Mouse (Mus musculus): ENCODE measurements around the gene Tdg.

Tdg gene

GRCm38 (mm10) chr10:82663289-82663688 is 33.7 kb downstream of the Tdg start:
- DNase-seq = no peak

- DNase-seq = no peak
These were observed 36.3 kb downstream of the Tdg start for GRCm38 (mm10) chr10:82665951-82666350.

- DNase-seq = peak; percentile 92 to 93
These were observed 37.0 kb downstream of the Tdg start for GRCm38 (mm10) chr10:82666436-82667234.

GRCm38 (mm10) chr10:82670205-82670604 is 40.6 kb downstream of the Tdg start:
- DNase-seq = no peak

GRCm38 (mm10) chr10:82676949-82677348 is 47.3 kb downstream of the Tdg start:
- no peak for DNase-seq

GRCm38 (mm10) chr10:82680769-82681168 is 51.1 kb downstream of the Tdg start:
- DNase-seq = no peak

GRCm38 (mm10) chr10:82681639-82682038 is 52.0 kb downstream of the Tdg start:
- DNase-seq = no peak

GRCm38 (mm10) chr10:82685440-82685839 is 55.8 kb downstream of the Tdg start:
- no peak for DNase-seq

- DNase-seq = no peak
These were observed 60.1 kb downstream of the Tdg start for GRCm38 (mm10) chr10:82689681-82690211.

- DNase-seq = peak; percentile 62 to 73
These were observed 60.9 kb downstream of the Tdg start, which contains the start of gene Glt8d2 for GRCm38 (mm10) chr10:82690494-82690893. Gene Glt8d2, minus strand, starts transcription at chr10:82690650.

- no peak for DNase-seq
These were observed 66.3 kb downstream of the Tdg start, which contains the start of gene Hcfc2 for GRCm38 (mm10) chr10:82695956-82696355. Gene Hcfc2, plus strand, starts transcription at chr10:82696160.

- DNase-seq = peak in 1 of 2 experiments; percentile 4
These were observed 66.9 kb downstream of the Tdg start for GRCm38 (mm10) chr10:82696453-82697079.

- DNase-seq = no peak
These were observed 67.8 kb downstream of the Tdg start for GRCm38 (mm10) chr10:82697305-82697898.

- DNase-seq = peak; percentile 93 to 95
These were observed 69.2 kb downstream of the Tdg start for GRCm38 (mm10) chr10:82698712-82699261.

GRCm38 (mm10) chr10:82699296-82699941 is 69.8 kb downstream of the Tdg start:
- DNase-seq = peak; percentile 22 to 53
